Mouse (Mus musculus) layer of hippocampus, postnatal 25 days (tissue): Measurements from ENCODE around the gene Shisa4. TPM values are rescaled to one million over a fixed set of nuclear protein-coding genes. Genes with fewer than 3 reads are reported as not detected.
A peak's percentile ranks its signal among the peaks of the same experiment; 100 is the strongest.
"Not testable (repeated sequence)": the region's sequence is repeated elsewhere in the genome, so short reads cannot be mapped to it uniquely, and the experiment has no call there.

Experiments used
- DNase-seq, 2 experiments: peaks; one replicate each; pipeline ENCODE4 v3.0.0; 2022; ENCODE audit warnings: mixed read lengths in 2 of 2, low spot score in 1 of 2; ENCODE audit errors: extremely low spot score in 1 of 2
- total RNA-seq, 2 experiments: library from RNA; stranded (reverse); gene quantifications; 2 replicates each; pipeline ENCODE4 v1.2.3; 2021

The Shisa4 gene
- total RNA-seq = 100 to 1,000 TPM; 137 to 140 TPM

- DNase-seq = peak; percentile 64 to 65
Measured at GRCm38 (mm10) chr1:135374868-135375581, at the start of gene Shisa4. Gene Shisa4 (minus strand): TSS chr1:135375237.

GRCm38 (mm10) chr1:135422772-135423171 is 47.7 kb upstream of the Shisa4 start:
- DNase-seq = no peak

GRCm38 (mm10) chr1:135413996-135414395 is 39.0 kb upstream of the Shisa4 start:
- DNase-seq = no peak

GRCm38 (mm10) chr1:135412130-135412529 is 37.1 kb upstream of the Shisa4 start:
- DNase-seq = no peak

- no peak for DNase-seq
Measured at GRCm38 (mm10) chr1:135410967-135411366, 35.9 kb upstream of the Shisa4 start.

GRCm38 (mm10) chr1:135408973-135409372 is 33.9 kb upstream of the Shisa4 start:
- no peak for DNase-seq

GRCm38 (mm10) chr1:135405356-135405755 is 30.3 kb upstream of the Shisa4 start:
- no peak for DNase-seq

GRCm38 (mm10) chr1:135401452-135402110 is 26.5 kb upstream of the Shisa4 start:
- DNase-seq = no peak

- DNase-seq = no peak
Measured at GRCm38 (mm10) chr1:135399466-135399865, 24.4 kb upstream of the Shisa4 start.

- DNase-seq = no peak
Measured at GRCm38 (mm10) chr1:135385161-135385560, 10.1 kb upstream of the Shisa4 start.

GRCm38 (mm10) chr1:135384171-135384570 is 9.1 kb upstream of the Shisa4 start:
- no peak for DNase-seq

- not testable (repeated sequence) for DNase-seq
Measured at GRCm38 (mm10) chr1:135381560-135381959, 6.5 kb upstream of the Shisa4 start.

GRCm38 (mm10) chr1:135380071-135380991 is 5.3 kb upstream of the Shisa4 start:
- DNase-seq = no peak

GRCm38 (mm10) chr1:135379048-135379447 is 4.0 kb upstream of the Shisa4 start:
- DNase-seq = no peak

GRCm38 (mm10) chr1:135378576-135378975 is 3.5 kb upstream of the Shisa4 start:
- DNase-seq = no peak

GRCm38 (mm10) chr1:135374175-135374867 is 716 bp downstream of the Shisa4 start:
- no peak for DNase-seq

- DNase-seq = no peak
Measured at GRCm38 (mm10) chr1:135373171-135373677, 1.8 kb downstream of the Shisa4 start.

- no peak for DNase-seq
Measured at GRCm38 (mm10) chr1:135369415-135369814, 5.6 kb downstream of the Shisa4 start.

- peak in 1 of 2 experiments; percentile 52 for DNase-seq
Measured at GRCm38 (mm10) chr1:135368982-135369381, 6.1 kb downstream of the Shisa4 start.

GRCm38 (mm10) chr1:135368245-135368644 is 6.8 kb downstream of the Shisa4 start:
- DNase-seq = peak; percentile 81 to 91
